Mouse (Mus musculus): ENCODE data around the gene Fam234b. TPM values are rescaled to one million over a fixed set of nuclear protein-coding genes. Genes with fewer than 3 reads are reported as not detected.

Fam234b gene
- polyA plus RNA-seq (2014; fragmentation: Illumina TruSeq; extraction: RNeasy Lipid Tissue Mini Kit (QIAGEN cat#74804); ENCODE audit: low read depth, low replicate concordance): 9.7 TPM

DNA sequence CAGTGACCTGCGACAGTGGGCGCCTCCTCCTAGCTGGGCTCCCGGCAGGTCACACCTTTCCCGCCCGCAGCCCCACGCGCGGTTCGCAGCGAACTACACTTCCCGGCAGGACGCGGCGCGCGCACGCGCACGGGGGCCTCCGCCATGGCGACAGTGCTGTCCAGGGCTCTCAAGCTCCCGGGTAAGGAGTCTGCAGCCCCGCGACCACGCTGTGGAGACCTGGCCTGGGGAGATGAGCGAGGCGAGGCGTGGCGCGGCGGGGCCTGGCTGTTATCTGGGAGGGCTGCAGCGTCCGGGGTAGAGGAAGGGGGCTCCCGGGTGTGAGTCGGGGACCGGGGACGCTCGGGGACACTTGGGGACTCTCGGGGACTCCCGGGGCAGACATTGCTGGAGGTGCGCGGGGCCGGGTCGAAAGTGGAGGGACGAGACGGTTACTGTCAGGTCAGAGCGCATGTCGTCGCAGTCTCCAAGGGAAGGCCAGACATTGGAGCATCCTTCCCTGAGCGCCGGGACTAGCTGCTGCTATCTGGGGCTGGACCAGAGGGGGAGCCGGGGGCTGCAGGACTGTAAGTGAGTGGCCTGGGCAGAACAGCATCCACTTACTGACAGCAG is at the start of gene Fam234b, which contains the start of gene Hebp1:
TSS of gene Fam234b (plus strand) at position 57 of the 612 bp plus-strand sequence.
TSS of gene Hebp1 (minus strand) at position 102 of the 612 bp plus-strand sequence.

DNA sequence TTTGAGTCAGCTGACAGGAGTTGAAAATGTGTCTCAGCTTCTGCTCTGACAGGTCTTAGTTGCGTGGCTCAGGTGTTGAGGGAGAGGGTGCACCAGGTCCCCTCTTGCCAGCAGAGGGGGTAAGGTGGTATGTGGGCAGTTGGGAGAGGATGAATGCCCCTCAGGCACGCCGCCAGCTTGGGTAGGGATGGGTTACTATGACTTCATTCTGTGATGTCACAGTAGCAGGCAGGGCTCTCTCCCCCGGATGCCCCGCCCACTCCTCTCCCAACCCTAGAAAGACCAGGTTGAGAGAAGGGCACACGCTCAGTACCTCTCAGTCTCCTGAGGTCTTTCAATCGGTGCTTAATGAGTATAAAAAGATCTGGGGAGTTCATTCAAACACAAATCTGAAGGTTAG is 56.4 kb downstream of the Fam234b start, which contains the start of gene Gsg1:
TSS of gene Gsg1 (minus strand) at position 199 of the 400 bp plus-strand sequence.

Other genes starting within 250 kb of the Fam234b start
- gene Apold1, start 216.3 kb upstream of the Fam234b start, polyA plus RNA-seq (2014; fragmentation: Illumina TruSeq; extraction: RNeasy Lipid Tissue Mini Kit (QIAGEN cat#74804); ENCODE audit: low read depth, low replicate concordance): 2.2 TPM
- 133 TPM for gene Ddx47, start 186.4 kb upstream of the Fam234b start, polyA plus RNA-seq (2014; fragmentation: Illumina TruSeq; extraction: RNeasy Lipid Tissue Mini Kit (QIAGEN cat#74804); ENCODE audit: low read depth, low replicate concordance)
- 1.4 TPM for gene Gprc5a, start 132.3 kb upstream of the Fam234b start, polyA plus RNA-seq (2014; fragmentation: Illumina TruSeq; extraction: RNeasy Lipid Tissue Mini Kit (QIAGEN cat#74804); ENCODE audit: low read depth, low replicate concordance)
- gene Gprc5d, start 79.7 kb upstream of the Fam234b start, polyA plus RNA-seq (2014; fragmentation: Illumina TruSeq; extraction: RNeasy Lipid Tissue Mini Kit (QIAGEN cat#74804); ENCODE audit: low read depth, low replicate concordance): not detected
- gene Hebp1, start within 50 bp of the Fam234b start, polyA plus RNA-seq (2014; fragmentation: Illumina TruSeq; extraction: RNeasy Lipid Tissue Mini Kit (QIAGEN cat#74804); ENCODE audit: low read depth, low replicate concordance): 21.5 TPM
- not detected for gene Gsg1, start 56.4 kb downstream of the Fam234b start, polyA plus RNA-seq (2014; fragmentation: Illumina TruSeq; extraction: RNeasy Lipid Tissue Mini Kit (QIAGEN cat#74804); ENCODE audit: low read depth, low replicate concordance)
- gene Pbp2, start 112.4 kb downstream of the Fam234b start, polyA plus RNA-seq (2014; fragmentation: Illumina TruSeq; extraction: RNeasy Lipid Tissue Mini Kit (QIAGEN cat#74804); ENCODE audit: low read depth, low replicate concordance): not detected
- gene Emp1, start 164.6 kb downstream of the Fam234b start, polyA plus RNA-seq (2014; fragmentation: Illumina TruSeq; extraction: RNeasy Lipid Tissue Mini Kit (QIAGEN cat#74804); ENCODE audit: low read depth, low replicate concordance): 98.4 TPM

Measured in kidney, adult 10 weeks (tissue).